Mouse (Mus musculus) small intestine, adult 2 months (tissue): ENCODE measurements around the gene Dcaf10.

Experiments used
- CTCF ChIP-seq: fragments of 200-500 bp; IDR thresholded peaks from 2 replicates; pipeline ENCODE4 v1.5.1; 2012; ENCODE audit warnings: low read depth, mild to moderate bottlenecking, control low read depth, inconsistent platforms, low read length, moderate library complexity, mixed read lengths; ENCODE audit not compliant: insufficient replicate concordance, insufficient read length; ENCODE audit errors: extremely low read depth
- POLR2A ChIP-seq: fragments of 200-500 bp; IDR thresholded peaks from 2 replicates; pipeline ENCODE4 v1.6.1; 2012; ENCODE audit warnings: low read depth, mild to moderate bottlenecking, control low read depth, inconsistent platforms, low read length, moderate library complexity

- TF ChIP-seq CTCF = no peak
- no peak for TF ChIP-seq POLR2A
These were observed 34.7 kb downstream of the Dcaf10 start for GRCm38 (mm10) chr4:45376573-45376972.
